Mouse (Mus musculus) midbrain, embryonic 12.5 days (tissue): ENCODE results near the gene Tekt2. TPM values are rescaled to one million over a fixed set of nuclear protein-coding genes. Genes with fewer than 3 reads are reported as not detected.
A peak's percentile ranks its signal among the peaks of the same experiment; 100 is the strongest.

ENCODE experiments used
- ATAC-seq: fragments of 200-750 bp; cut with Nextera tagmentation; 2 replicates; pipeline ENCODE4 v1.8.0; 2017; ENCODE audit warnings: low read depth, moderate TSS enrichment, moderate library complexity; ENCODE audit not compliant: low FRiP score
- H3K27ac ChIP-seq: fragments of 300-500 bp; sonication (generic); replicated peaks from 2 replicates; pipeline ENCODE4 v1.5.1; 2016; ENCODE audit warnings: mild to moderate bottlenecking
- H3K27me3 ChIP-seq: fragments of 300-500 bp; sonication (generic); 2 replicates; pipeline ENCODE4 v1.6.1; 2016; ENCODE audit warnings: mild to moderate bottlenecking
- H3K36me3 ChIP-seq: fragments of 300-500 bp; sonication (generic); 2 replicates; pipeline ENCODE4 v1.6.1; 2016
- H3K4me1 ChIP-seq: fragments of 300-500 bp; sonication (generic); 2 replicates; pipeline ENCODE4 v1.6.1; 2016
- H3K4me2 ChIP-seq: fragments of 300-500 bp; sonication (generic); replicated peaks from 2 replicates; pipeline ENCODE4 v1.6.1; 2016; ENCODE audit warnings: mild to moderate bottlenecking, moderate library complexity
- H3K4me3 ChIP-seq: fragments of 300-500 bp; sonication (generic); 2 replicates; pipeline ENCODE4 v1.5.1; 2016; ENCODE audit warnings: mild to moderate bottlenecking
- H3K9ac ChIP-seq: fragments of 300-500 bp; sonication (generic); replicated peaks from 2 replicates; pipeline ENCODE4 v1.6.1; 2016; ENCODE audit warnings: mild to moderate bottlenecking, moderate library complexity
- H3K9me3 ChIP-seq: fragments of 300-500 bp; sonication (generic); 2 replicates; pipeline ENCODE4 v1.6.1; 2016; ENCODE audit warnings: mild to moderate bottlenecking
- WGBS: fragments of 180-500 bp; shearing (Covaris S2); methylation state at CpG from one replicate; pipeline ENCODE4 v1.1.7; 2016; 5-methylcytosine and 5-hydroxymethylcytosine counted together
- polyA plus RNA-seq: library from polyadenylated mRNA; unstranded; fragments of >200 nt; fragmentation: Nextera tagmentation; extraction: Ambion mirVana; gene quantifications from 2 replicates; pipeline ENCODE4 v1.2.1, GENCODE M21; 2016

Gene Tekt2
- 4.8 and 5.3 TPM in 2 replicates for polyA plus RNA-seq

DNA sequence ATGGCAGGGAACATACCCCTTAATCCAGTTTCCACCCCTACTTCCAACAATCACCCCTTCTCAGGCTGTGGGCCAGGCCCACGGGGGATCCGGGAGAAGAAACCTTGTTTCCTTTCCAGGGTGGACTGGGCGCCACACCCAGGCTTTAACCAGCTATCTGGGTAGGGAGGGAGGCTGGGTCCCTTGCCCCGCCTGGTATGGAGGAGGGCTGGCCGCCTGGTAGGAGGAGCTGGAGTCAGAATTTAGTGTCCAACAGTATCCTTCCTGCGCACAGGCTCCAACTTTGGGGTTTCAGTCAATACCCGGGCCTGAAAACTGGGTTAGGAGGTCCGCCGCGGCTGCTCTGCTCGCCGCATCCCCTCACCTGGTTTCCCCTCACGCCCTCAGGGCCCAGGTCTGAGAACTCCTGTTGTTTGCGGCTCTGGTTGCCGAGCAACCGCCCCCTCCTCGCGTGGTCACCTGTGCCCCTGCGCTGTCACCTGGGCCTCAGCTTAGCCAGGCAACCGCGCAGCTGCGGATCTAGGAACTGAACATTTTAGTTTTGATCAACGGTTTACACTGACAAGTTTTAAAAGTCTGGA, at the start of gene Tekt2:
Tekt2 (minus strand) TSS at position 408 of the 581 bp plus-strand sequence.
- Histone ChIP-seq H3K27ac (no peak within 1 kb of the TSS), H3K36me3 (no peaks in the 10 kb centered on the region), H3K9me3 (no peaks in the 10 kb centered on the region), H3K4me3 (no peak within 1 kb of the TSS), H3K9ac (no peak within 1 kb of the TSS), H3K4me2 (0 out of 2 replicates have a peak within 1 kb of the TSS, but pooled peaks have one; percentile 11), H3K4me1 (peaks cover 21% of the 10 kb centered on the region), H3K27me3 (peaks cover 38% of the 10 kb centered on the region)
- WGBS: 9% methylated on average over 23 of the region's 23 CpGs
- ATAC-seq: no peak

DNA sequence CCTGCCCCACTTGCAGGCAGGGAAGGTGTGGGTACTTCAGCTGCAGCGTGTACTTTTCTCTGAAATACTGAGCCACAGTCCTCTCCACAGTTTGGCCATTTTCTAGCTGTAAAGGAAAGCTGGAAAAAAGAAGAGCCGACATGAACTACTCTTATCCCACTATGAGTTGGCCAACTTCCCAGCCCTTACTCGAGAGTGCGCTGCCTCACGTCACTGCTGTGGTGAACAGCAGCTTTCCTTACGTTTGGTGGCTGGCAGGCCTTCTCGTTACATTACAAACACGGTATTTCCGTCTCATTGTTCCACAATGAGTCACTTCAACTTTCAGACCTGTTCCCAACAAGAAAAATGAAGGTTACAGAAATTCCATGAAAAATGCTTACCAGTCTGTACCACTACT, 46.0 kb upstream of the Tekt2 start:
- H3K9ac ChIP-seq: no peak overlapping the region
- no peak for ATAC-seq
- no peak overlapping the region for H3K27ac ChIP-seq
- H3K27me3 ChIP-seq: no peaks in the 10 kb centered on the region
- peaks cover 26% of the 10 kb centered on the region for H3K36me3 ChIP-seq
- no peak overlapping the region for H3K4me2 ChIP-seq
- 90% methylated on average over 9 of the region's 9 CpGs for WGBS
- H3K9me3 ChIP-seq: no peaks in the 10 kb centered on the region
- H3K4me1 ChIP-seq: no peaks in the 10 kb centered on the region
- no peak overlapping the region for H3K4me3 ChIP-seq

DNA sequence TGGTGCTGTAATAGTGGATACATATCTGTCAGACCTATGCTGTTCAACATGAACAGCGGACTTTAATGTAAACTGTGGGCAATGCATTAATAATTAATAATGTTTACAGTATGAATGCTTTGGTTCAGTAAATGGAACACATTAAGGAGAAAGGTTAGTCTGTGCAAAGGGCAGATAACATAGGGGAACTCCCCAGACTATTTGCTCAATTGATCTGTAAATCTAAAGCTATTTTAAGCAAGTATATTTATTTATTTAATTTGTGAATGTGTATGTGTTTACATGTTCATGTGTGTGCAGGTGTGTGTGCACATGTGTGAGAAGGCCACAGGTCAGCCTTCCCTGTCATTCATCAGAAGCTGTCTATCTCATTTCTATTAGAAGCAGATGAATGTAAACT, 34.6 kb upstream of the Tekt2 start:
- no peak for ATAC-seq
- H3K27ac ChIP-seq: no peak overlapping the region
- 100% methylated on average over 1 of the region's 1 CpGs for WGBS
- H3K27me3 ChIP-seq: no peaks in the 10 kb centered on the region
- no peak overlapping the region for H3K4me2 ChIP-seq
- H3K4me1 ChIP-seq: no peaks in the 10 kb centered on the region
- H3K9ac ChIP-seq: no peak overlapping the region
- H3K36me3 ChIP-seq: peaks cover 46% of the 10 kb centered on the region
- H3K9me3 ChIP-seq: no peaks in the 10 kb centered on the region
- H3K4me3 ChIP-seq: no peak overlapping the region

DNA sequence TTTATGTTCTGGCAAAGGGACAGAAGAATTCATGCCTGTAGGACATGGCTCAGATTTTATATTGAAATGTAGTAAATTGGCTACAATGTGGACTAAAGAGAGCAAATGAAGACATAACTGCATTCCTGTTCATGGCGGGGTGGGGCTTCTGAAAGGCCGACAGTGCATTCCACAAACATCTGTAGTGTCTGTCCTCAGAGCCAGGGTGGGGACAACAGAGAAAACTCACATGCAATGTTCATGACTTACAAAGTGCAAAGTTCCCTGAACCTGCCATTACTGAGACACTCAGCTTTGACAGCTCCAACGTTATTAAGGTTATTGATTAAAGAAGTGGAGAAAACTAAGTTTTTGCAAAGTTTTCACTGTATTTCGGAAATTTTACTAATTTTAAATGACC, 18.0 kb upstream of the Tekt2 start:
- Histone ChIP-seq H3K27ac (no peak overlapping the region), H3K4me2 (no peak overlapping the region), H3K9ac (no peak overlapping the region), H3K36me3 (peaks cover 20% of the 10 kb centered on the region), H3K4me1 (no peaks in the 10 kb centered on the region), H3K27me3 (no peaks in the 10 kb centered on the region), H3K9me3 (no peaks in the 10 kb centered on the region), H3K4me3 (no peak overlapping the region)
- WGBS: 68% methylated on average over 4 of the region's 4 CpGs
- ATAC-seq: no peak

DNA sequence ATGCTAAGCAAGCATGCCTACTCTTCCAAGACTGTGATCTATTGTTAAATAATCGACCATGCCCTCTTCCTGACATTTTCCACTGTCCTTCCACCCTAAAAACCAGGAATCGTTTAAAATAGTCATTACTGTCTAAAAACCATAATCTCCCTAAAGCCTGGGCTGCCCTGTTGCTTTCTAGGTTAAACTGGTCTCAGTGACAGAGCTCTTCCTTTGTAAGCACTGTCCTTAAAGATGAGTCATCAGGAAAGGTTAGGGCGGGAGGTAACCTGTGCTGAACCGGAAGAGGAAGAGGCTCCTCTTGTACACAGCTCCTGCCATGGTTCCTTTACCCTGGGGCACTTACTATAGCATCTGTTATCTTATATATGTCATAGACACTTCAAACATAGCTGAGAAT, 14.0 kb upstream of the Tekt2 start:
- Histone ChIP-seq H3K36me3 (no peaks in the 10 kb centered on the region), H3K9me3 (no peaks in the 10 kb centered on the region), H3K4me2 (no peak overlapping the region), H3K27me3 (no peaks in the 10 kb centered on the region), H3K4me1 (no peaks in the 10 kb centered on the region), H3K4me3 (no peak overlapping the region), H3K27ac (no peak overlapping the region), H3K9ac (no peak overlapping the region)
- no peak for ATAC-seq
- 51% methylated on average over 4 of the region's 4 CpGs for WGBS

DNA sequence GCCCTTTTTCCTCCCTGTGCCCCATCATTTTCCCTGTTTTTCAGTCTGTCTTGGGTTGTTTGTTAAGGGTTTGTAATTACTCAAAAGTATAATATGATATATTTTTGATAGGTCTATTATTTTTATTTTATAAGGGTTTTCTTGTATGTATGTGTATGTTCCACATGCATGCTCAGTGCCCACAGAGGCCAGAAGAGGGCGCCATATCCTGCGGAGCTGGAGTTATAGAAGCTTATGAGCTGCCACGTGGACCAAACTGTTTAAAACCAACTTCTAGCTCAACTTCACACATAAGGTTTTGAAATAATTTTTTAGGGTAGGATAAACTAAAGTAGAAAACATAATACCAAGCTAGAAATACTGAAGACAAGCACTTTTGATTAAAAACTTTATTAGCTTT, 6.9 kb upstream of the Tekt2 start:
- Histone ChIP-seq H3K9ac (no peak overlapping the region), H3K27ac (no peak overlapping the region), H3K9me3 (no peaks in the 10 kb centered on the region), H3K27me3 (no peaks in the 10 kb centered on the region), H3K4me3 (no peak overlapping the region), H3K36me3 (no peaks in the 10 kb centered on the region), H3K4me2 (no peak overlapping the region), H3K4me1 (no peaks in the 10 kb centered on the region)
- WGBS: 45% methylated on average over 3 of the region's 3 CpGs
- ATAC-seq: no peak

DNA sequence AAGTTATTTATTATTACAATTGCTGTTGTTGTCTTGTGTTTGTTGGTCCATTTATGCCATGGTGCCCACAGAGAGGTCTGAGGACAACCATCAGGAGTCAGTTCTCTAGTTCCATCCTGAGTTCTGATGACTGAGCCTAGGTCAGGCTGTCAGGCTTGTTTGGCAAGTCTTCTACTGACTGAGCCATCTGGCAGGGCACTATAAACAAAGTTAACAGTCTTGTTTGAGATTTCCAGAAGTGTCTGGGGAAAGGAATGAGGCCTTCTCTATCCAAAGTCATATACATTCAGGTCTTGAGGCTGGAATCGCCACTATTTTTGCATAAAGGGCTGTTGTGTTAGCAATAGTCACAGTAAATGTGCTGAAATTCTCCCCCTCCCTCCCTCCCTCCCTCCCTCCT, 6.3 kb upstream of the Tekt2 start:
- H3K27ac ChIP-seq: no peak overlapping the region
- 82% methylated on average over 1 of the region's 1 CpGs for WGBS
- no peaks in the 10 kb centered on the region for H3K27me3 ChIP-seq
- H3K4me1 ChIP-seq: no peaks in the 10 kb centered on the region
- H3K36me3 ChIP-seq: no peaks in the 10 kb centered on the region
- ATAC-seq: no peak
- H3K4me2 ChIP-seq: no peak overlapping the region
- H3K9me3 ChIP-seq: no peaks in the 10 kb centered on the region
- H3K4me3 ChIP-seq: no peak overlapping the region
- H3K9ac ChIP-seq: no peak overlapping the region

DNA sequence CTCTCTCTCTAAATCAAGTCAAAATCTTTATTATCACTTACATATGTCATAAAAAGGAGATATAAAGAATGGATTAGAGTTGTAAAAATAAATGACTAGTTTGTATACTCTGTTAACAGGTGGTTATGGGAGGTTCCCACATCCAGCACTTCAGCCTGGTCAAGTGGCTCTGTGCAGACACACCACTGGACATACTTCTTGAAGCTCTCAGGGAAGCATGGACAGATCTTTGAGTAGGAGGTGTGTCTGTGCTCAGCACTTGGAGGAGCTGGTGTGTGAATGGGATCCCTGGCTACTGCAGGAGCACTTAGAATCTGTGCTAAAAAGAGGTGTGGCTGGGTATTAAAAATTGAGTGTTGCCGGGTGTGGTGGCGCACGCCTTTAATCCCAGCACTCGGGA, 4.8 kb upstream of the Tekt2 start:
- Histone ChIP-seq H3K27ac (no peak overlapping the region), H3K9me3 (no peaks in the 10 kb centered on the region), H3K27me3 (peaks cover 9% of the 10 kb centered on the region), H3K4me2 (no peak overlapping the region), H3K4me1 (peaks cover 3% of the 10 kb centered on the region), H3K36me3 (no peaks in the 10 kb centered on the region), H3K9ac (no peak overlapping the region), H3K4me3 (no peak overlapping the region)
- no peak for ATAC-seq
- WGBS: 96% methylated on average over 4 of the region's 4 CpGs

DNA sequence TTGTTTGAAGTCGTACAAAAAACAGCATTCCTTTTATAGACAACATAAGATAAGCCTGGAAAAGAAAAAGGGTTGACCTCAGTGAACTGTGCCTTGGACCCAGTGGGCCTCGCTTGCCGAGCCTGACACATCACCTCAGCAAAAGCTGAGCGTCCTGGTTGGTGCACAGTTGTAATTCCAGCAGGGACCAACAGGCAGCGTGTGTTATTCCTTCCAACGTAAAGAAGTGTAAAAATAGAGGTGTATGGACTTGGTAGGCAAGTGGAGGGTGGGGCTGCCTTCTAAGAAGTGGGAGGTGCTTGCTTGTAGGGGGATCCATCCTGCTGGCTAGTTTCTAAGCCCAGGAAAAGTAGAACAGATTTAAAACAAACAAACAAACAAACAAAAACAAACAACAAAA, 548 bp upstream of the Tekt2 start:
- no peak overlapping the region for H3K4me3 ChIP-seq
- WGBS: 18% methylated on average over 6 of the region's 6 CpGs
- no peaks in the 10 kb centered on the region for H3K9me3 ChIP-seq
- H3K9ac ChIP-seq: no peak overlapping the region
- H3K27ac ChIP-seq: no peak overlapping the region
- H3K4me1 ChIP-seq: peaks cover 15% of the 10 kb centered on the region
- ATAC-seq: no peak
- no peaks in the 10 kb centered on the region for H3K36me3 ChIP-seq
- H3K27me3 ChIP-seq: peaks cover 38% of the 10 kb centered on the region
- H3K4me2 ChIP-seq: no peak overlapping the region

DNA sequence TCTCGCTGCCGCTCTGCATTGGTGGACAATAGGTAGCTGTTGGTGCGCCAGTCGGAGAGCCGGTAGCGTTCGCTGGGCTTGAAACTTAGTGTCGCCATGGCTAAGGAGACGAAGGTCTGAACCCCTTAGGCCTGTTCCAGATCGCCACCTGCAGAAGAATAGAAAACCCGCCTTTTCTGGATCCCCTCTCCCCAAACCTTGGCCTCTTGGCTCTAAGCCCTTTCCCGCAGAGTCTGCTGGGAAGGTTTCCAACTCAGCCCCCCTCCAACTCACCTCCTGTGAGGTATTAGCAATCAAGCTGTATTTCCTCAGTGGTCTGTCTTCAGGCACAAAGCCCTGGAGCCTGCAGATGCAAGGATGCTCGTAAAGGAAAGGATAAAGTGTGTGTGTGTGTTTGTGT, 627 bp downstream of the Tekt2 start:
- 18% methylated on average over 13 of the region's 13 CpGs for WGBS
- H3K27ac ChIP-seq: no peak overlapping the region
- ATAC-seq: no peak
- H3K9me3 ChIP-seq: no peaks in the 10 kb centered on the region
- H3K36me3 ChIP-seq: no peaks in the 10 kb centered on the region
- no peak overlapping the region for H3K9ac ChIP-seq
- H3K4me1 ChIP-seq: peaks cover 23% of the 10 kb centered on the region
- H3K4me3 ChIP-seq: no peak overlapping the region
- H3K27me3 ChIP-seq: peaks cover 38% of the 10 kb centered on the region
- no peak overlapping the region for H3K4me2 ChIP-seq

DNA sequence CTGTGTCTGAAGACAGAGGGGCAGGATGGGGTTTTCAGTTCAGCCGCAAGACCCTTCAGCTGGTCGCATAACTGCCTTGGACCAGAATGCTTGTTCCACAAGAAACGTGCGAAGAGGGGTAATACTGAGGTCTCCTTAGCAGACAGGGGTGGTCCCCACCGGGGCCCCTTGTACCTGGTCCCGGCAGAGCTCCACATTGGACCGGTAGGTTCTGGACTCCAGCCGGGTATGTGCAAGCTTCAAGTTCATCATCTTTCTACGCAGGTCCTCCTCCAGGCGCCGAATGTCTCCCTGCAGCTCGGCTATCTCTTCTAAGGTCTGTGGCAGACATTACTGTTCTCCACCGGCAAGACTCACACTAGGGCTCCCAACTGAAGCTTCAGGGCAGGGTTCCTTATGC, 2.8 kb downstream of the Tekt2 start:
- H3K27ac ChIP-seq: no peak overlapping the region
- no peaks in the 10 kb centered on the region for H3K9me3 ChIP-seq
- peaks cover 23% of the 10 kb centered on the region for H3K4me1 ChIP-seq
- H3K27me3 ChIP-seq: peaks cover 38% of the 10 kb centered on the region
- ATAC-seq: no peak
- no peak overlapping the region for H3K4me2 ChIP-seq
- no peak overlapping the region for H3K9ac ChIP-seq
- no peak overlapping the region for H3K4me3 ChIP-seq
- peaks cover 7% of the 10 kb centered on the region for H3K36me3 ChIP-seq
- WGBS: 96% methylated on average over 13 of the region's 13 CpGs

DNA sequence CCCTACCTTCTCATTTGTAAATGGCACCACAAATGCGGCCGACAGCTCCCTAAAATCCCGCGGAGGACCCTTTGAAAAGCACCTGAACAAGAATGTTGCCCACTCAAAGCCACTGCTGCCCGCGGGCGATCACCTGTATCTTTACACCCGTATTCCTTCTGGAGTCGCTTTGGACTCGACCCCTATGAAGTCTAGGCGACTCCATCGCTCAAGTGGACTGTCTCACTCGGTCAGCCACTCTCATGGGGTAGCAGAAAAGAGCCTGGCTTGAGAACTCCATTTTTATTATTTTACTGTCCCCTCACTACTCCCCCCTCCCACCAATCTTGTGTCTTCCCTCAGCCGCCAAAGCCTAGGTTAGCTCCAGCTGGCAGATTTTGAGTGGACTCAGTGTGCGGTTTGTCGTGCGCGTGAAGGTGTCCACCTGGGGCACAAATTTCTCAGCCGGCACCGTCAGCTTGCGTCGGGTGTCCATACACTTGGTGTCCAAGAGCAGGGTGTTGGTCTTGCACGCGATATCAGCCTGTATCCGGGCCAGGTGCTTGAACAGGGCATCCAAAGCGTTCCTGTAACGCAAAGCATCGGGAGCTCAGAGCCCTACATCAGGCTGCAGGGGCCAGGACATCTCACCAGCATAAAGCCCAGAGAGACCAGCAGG, 3.5 kb downstream of the Tekt2 start:
- Histone ChIP-seq H3K4me2 (peak overlapping the region; percentile 98), H3K27me3 (peaks cover 38% of the 10 kb centered on the region), H3K9me3 (no peaks in the 10 kb centered on the region), H3K4me1 (peaks cover 23% of the 10 kb centered on the region), H3K9ac (no peak overlapping the region), H3K36me3 (peaks cover 14% of the 10 kb centered on the region), H3K4me3 (peak overlapping the region; percentile 80), H3K27ac (no peak overlapping the region)
- WGBS: 56% methylated on average over 28 of the region's 28 CpGs
- peak; percentile 56; the same call in 1 of the 2 replicates for ATAC-seq
